Mouse (Mus musculus): Measurements from ENCODE around the gene Fhl2. TPM values are rescaled to one million over a fixed set of nuclear protein-coding genes. Genes with fewer than 3 reads are reported as not detected.

Gene Fhl2
- polyA plus RNA-seq, 1 experiment, result 58.9 TPM

GRCm38 (mm10) chr1:43225531-43226151 is 28.9 kb upstream of the Fhl2 start:
- TF ChIP-seq CTCF (IDR thresholded peaks at IDR 0.05; ENCODE audit: borderline replicate concordance, control insufficient read depth, extremely low read depth, insufficient read depth, low read length, poor library complexity) (no peak), POLR2A (IDR thresholded peaks at IDR 0.05; ENCODE audit: control insufficient read depth, extremely low read depth, insufficient read depth, low read length, poor library complexity) (no peak)
- Histone ChIP-seq H3K4me3 (ENCODE audit: control insufficient read depth, insufficient read depth, low read length) (no peak overlapping the region), H3K27ac (ENCODE audit: control insufficient read depth, insufficient read depth, low read length) (no peak overlapping the region), H3K4me1 (replicated peaks; ENCODE audit: control insufficient read depth, insufficient read depth, low read length) (0 out of 2 replicates have a peak, but pooled peaks cover 2% of the 10 kb centered on the region), H3K27me3 (ENCODE audit: control insufficient read depth, insufficient read depth, low read length) (no peaks in the 10 kb centered on the region), H3K36me3 (ENCODE audit: control insufficient read depth, insufficient read depth, low read length) (no peaks in the 10 kb centered on the region)
- DNase-seq, result no peak
- WGBS, result 51% methylated on average over 8 of the region's 8 CpGs

- Histone ChIP-seq H3K4me3 (ENCODE audit: control insufficient read depth, insufficient read depth, low read length) (no peak overlapping the region), H3K27me3 (ENCODE audit: control insufficient read depth, insufficient read depth, low read length) (no peaks in the 10 kb centered on the region), H3K36me3 (ENCODE audit: control insufficient read depth, insufficient read depth, low read length) (no peaks in the 10 kb centered on the region), H3K4me1 (replicated peaks; ENCODE audit: control insufficient read depth, insufficient read depth, low read length) (0 out of 2 replicates have a peak, but pooled peaks cover 2% of the 10 kb centered on the region), H3K27ac (ENCODE audit: control insufficient read depth, insufficient read depth, low read length) (no peak overlapping the region)
- 34% methylated on average over 4 of the region's 4 CpGs for WGBS
- TF ChIP-seq CTCF (IDR thresholded peaks at IDR 0.05; ENCODE audit: borderline replicate concordance, control insufficient read depth, extremely low read depth, insufficient read depth, low read length, poor library complexity) (no peak), POLR2A (IDR thresholded peaks at IDR 0.05; ENCODE audit: control insufficient read depth, extremely low read depth, insufficient read depth, low read length, poor library complexity) (no peak)
- DNase-seq, result no peak
Measured at GRCm38 (mm10) chr1:43224943-43225342, 28.2 kb upstream of the Fhl2 start.

GRCm38 (mm10) chr1:43224171-43224570 is 27.4 kb upstream of the Fhl2 start:
- H3K4me3 ChIP-seq (ENCODE audit: control insufficient read depth, insufficient read depth, low read length), result no peak overlapping the region

DNA sequence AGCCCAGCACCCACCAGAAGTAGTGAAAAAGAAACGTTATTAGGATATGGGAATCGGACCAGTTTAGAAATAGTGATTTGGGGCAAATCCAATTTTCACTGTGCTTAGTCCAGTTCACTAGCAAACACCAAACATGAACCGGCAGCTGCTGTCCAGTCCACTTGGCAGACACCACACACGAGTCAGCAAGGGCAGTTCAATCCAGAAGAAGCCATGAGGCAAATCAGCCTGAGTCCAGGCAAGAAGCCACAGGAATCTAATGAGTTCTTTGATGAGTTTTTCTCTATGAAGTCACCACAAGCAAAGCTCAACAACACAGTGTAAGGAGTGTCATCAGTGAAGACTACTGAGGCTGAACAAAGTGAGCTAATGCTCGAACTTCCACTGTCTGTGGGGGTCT is 26.3 kb upstream of the Fhl2 start:
- no peaks in the 10 kb centered on the region for H3K27me3 ChIP-seq (ENCODE audit: control insufficient read depth, insufficient read depth, low read length)
- no peak overlapping the region for H3K27ac ChIP-seq (ENCODE audit: control insufficient read depth, insufficient read depth, low read length)
- H3K36me3 ChIP-seq (ENCODE audit: control insufficient read depth, insufficient read depth, low read length), result no peaks in the 10 kb centered on the region
- 93% methylated on average over 5 of the region's 5 CpGs for WGBS
- TF ChIP-seq CTCF (IDR thresholded peaks at IDR 0.05; ENCODE audit: borderline replicate concordance, control insufficient read depth, extremely low read depth, insufficient read depth, low read length, poor library complexity), result no peak
- no peak for TF ChIP-seq POLR2A (IDR thresholded peaks at IDR 0.05; ENCODE audit: control insufficient read depth, extremely low read depth, insufficient read depth, low read length, poor library complexity)
- 0 out of 2 replicates have a peak, but pooled peaks cover 2% of the 10 kb centered on the region for H3K4me1 ChIP-seq (replicated peaks; ENCODE audit: control insufficient read depth, insufficient read depth, low read length)
- H3K4me3 ChIP-seq (ENCODE audit: control insufficient read depth, insufficient read depth, low read length), result no peak overlapping the region
- no peak for DNase-seq

More at GRCm38 (mm10) chr1:43224171-43224570, 27.4 kb upstream of the Fhl2 start:
- Histone ChIP-seq H3K4me1 (replicated peaks; ENCODE audit: control insufficient read depth, insufficient read depth, low read length) (0 out of 2 replicates have a peak, but pooled peaks cover 2% of the 10 kb centered on the region), H3K27ac (ENCODE audit: control insufficient read depth, insufficient read depth, low read length) (no peak overlapping the region), H3K27me3 (ENCODE audit: control insufficient read depth, insufficient read depth, low read length) (no peaks in the 10 kb centered on the region), H3K36me3 (ENCODE audit: control insufficient read depth, insufficient read depth, low read length) (no peaks in the 10 kb centered on the region)
- TF ChIP-seq CTCF (IDR thresholded peaks at IDR 0.05; ENCODE audit: borderline replicate concordance, control insufficient read depth, extremely low read depth, insufficient read depth, low read length, poor library complexity) (no peak), POLR2A (IDR thresholded peaks at IDR 0.05; ENCODE audit: control insufficient read depth, extremely low read depth, insufficient read depth, low read length, poor library complexity) (no peak)
- DNase-seq, result peak; percentile 17
- WGBS, result 17% methylated on average over 2 of the region's 2 CpGs

DNA sequence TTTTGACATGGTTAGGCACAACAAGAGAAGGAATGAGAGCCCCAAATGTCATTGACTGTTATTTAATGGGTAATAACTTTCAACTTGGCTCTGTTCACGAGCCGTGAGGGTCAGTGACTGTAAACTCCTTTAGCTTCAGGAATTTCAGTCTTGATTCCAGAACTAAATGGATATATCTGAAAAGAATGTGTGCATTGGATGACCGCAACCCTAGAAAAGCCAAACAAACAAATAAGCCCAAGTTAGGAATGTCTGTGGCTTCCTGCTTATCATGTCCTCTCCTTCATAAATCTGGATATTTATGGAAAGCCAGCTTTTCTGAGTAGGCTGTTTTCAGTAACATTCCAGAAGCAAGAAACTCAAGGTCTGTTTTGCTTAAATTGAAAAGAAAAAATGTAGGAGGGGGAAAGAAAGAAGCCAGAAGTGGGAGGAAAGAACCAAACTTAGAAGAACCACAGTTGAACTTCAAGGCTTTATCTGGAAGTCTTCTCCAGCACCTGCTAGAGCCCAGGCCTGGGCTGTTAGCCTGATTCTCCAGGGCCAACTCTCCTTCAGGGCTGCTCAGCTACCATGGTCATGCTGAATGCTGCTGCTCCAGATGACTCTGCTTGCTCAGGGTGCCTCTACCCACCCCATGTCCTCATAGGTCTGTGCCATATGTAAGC is 21.4 kb upstream of the Fhl2 start:
- Histone ChIP-seq H3K36me3 (ENCODE audit: control insufficient read depth, insufficient read depth, low read length) (no peaks in the 10 kb centered on the region), H3K4me1 (replicated peaks; ENCODE audit: control insufficient read depth, insufficient read depth, low read length) (no peaks in the 10 kb centered on the region), H3K4me3 (ENCODE audit: control insufficient read depth, insufficient read depth, low read length) (no peak overlapping the region), H3K27ac (ENCODE audit: control insufficient read depth, insufficient read depth, low read length) (no peak overlapping the region), H3K27me3 (ENCODE audit: control insufficient read depth, insufficient read depth, low read length) (no peaks in the 10 kb centered on the region)
- DNase-seq, result no peak
- TF ChIP-seq POLR2A (IDR thresholded peaks at IDR 0.05; ENCODE audit: control insufficient read depth, extremely low read depth, insufficient read depth, low read length, poor library complexity) (no peak), CTCF (IDR thresholded peaks at IDR 0.05; ENCODE audit: borderline replicate concordance, control insufficient read depth, extremely low read depth, insufficient read depth, low read length, poor library complexity) (no peak)
- WGBS, result 92% methylated on average over 3 of the region's 3 CpGs

- no peaks in the 10 kb centered on the region for H3K4me1 ChIP-seq (replicated peaks; ENCODE audit: control insufficient read depth, insufficient read depth, low read length)
- H3K36me3 ChIP-seq (ENCODE audit: control insufficient read depth, insufficient read depth, low read length), result no peaks in the 10 kb centered on the region
- no peak for DNase-seq
- WGBS, result 79% methylated on average over 3 of the region's 3 CpGs
- H3K4me3 ChIP-seq (ENCODE audit: control insufficient read depth, insufficient read depth, low read length), result no peak overlapping the region
- no peak overlapping the region for H3K27ac ChIP-seq (ENCODE audit: control insufficient read depth, insufficient read depth, low read length)
- H3K27me3 ChIP-seq (ENCODE audit: control insufficient read depth, insufficient read depth, low read length), result no peaks in the 10 kb centered on the region
- no peak for TF ChIP-seq CTCF (IDR thresholded peaks at IDR 0.05; ENCODE audit: borderline replicate concordance, control insufficient read depth, extremely low read depth, insufficient read depth, low read length, poor library complexity)
- TF ChIP-seq POLR2A (IDR thresholded peaks at IDR 0.05; ENCODE audit: control insufficient read depth, extremely low read depth, insufficient read depth, low read length, poor library complexity), result no peak
Measured at GRCm38 (mm10) chr1:43215601-43216000, 18.8 kb upstream of the Fhl2 start.

All from thymus, adult 2 months (tissue).